Mouse (Mus musculus) naive thymus-derived CD4-positive, alpha-beta T cell, adult 5 months (primary cell): ENCODE data around the gene Nacc2. TPM values are rescaled to one million over a fixed set of nuclear protein-coding genes. Genes with fewer than 3 reads are reported as not detected.

ENCODE experiments used
- polyA plus RNA-seq: library from polyadenylated mRNA; unstranded; fragments of 100-300 nt; shearing (Covaris generic); gene quantifications from one replicate; pipeline ENCODE4 v1.2.1, GENCODE M21; 2017

Gene Nacc2
- 4.3 TPM for polyA plus RNA-seq

GRCm38 (mm10) chr2:26123079-26123648, at the start of gene Nacc2:
Gene Nacc2 (minus strand): TSS chr2:26123220.

GRCm38 (mm10) chr2:26021561-26022257, 101.3 kb downstream of the Nacc2 start, which contains the start of gene Ubac1:
Gene Ubac1 (minus strand): TSS chr2:26021747.

Other genes with a start within 250 kb of the Nacc2 start
- 33.2 TPM for gene Camsap1, start 139.9 kb downstream of the Nacc2 start, polyA plus RNA-seq
- gene Ubac1, start 101.5 kb downstream of the Nacc2 start, polyA plus RNA-seq = 88.4 TPM
- gene Lhx3, start 85.1 kb upstream of the Nacc2 start, polyA plus RNA-seq = not detected
- 6.3 TPM for gene Qsox2, start 114.3 kb upstream of the Nacc2 start, polyA plus RNA-seq
- not detected for gene Ccdc187, start 171.3 kb upstream of the Nacc2 start, polyA plus RNA-seq
- 18.4 TPM for gene Gpsm1, start 192.3 kb upstream of the Nacc2 start, polyA plus RNA-seq
- 8.5 TPM for gene Dnlz, start 228.9 kb upstream of the Nacc2 start, polyA plus RNA-seq
- gene Card9, start 237.7 kb upstream of the Nacc2 start, polyA plus RNA-seq = 2.3 TPM